Mouse (Mus musculus): ENCODE data around the gene Robo1.

Gene Robo1

DNA sequence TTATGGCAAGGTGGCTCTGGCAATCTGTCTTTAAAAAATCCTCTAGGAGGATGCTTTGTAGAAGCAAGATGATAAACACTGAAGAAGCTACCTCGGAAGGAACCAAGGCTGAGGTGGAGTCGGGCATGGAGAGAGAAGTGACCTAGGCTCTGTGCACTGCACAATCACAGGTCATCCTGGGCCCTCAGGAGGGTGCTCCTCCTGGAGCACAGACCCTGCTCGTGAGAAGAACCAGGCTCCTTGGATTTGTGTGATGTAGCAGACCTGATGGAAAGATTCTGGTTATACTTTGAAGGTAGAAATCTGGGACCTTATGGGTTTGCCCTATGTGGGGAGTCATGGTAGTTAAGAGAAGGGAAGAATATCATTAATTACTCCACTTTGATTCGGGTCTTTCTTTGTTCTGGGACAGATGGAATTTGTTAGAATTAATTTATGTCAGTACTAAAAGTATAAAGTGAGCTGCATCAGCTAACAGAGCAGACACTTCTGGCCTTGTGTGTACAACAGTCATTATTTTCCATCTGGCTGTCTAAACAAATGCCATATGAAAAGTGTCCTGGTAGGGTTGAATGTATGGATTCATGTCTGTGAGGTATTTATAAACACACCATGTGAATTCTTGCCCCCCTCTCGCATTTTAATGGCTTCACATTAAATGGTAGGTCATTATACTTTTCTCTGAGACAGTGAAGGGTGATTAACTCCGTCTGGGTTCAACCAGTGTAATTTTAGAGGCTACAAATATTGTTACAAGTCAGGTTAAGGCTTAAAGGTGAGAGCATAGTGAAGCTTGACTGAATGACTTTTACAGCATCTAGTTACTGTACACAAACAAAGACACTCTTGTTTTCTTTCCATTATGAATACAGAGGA, 377.7 kb downstream of the Robo1 start:
- no peak for DNase-seq

DNA sequence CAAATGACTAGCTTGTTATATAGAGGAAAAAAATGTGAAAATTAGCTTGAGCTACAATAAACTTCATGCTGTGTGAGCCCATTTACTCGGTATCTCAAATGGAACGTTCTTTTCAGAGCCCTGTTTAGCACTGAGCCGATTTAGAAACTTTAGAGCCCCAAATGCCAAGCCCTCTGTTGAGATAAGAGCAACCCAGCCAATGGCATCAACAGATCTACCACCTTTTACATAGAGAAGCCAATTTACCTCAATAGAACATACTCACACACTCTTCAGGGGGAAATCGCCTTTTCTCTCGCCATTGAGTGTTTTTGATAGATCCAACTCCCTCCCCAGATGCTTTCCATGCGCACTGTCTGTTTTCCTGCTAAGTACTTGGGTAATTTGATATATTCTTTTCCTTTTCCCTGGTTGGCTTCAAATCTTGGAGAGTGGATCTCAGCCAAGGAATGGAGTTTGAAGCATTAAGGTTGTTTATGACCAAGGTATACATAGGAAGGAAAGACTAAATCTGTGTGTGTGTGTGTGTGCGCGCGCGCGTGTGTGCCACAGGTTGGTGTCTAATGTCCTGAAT, 378.5 kb downstream of the Robo1 start:
- DNase-seq = no peak

DNA sequence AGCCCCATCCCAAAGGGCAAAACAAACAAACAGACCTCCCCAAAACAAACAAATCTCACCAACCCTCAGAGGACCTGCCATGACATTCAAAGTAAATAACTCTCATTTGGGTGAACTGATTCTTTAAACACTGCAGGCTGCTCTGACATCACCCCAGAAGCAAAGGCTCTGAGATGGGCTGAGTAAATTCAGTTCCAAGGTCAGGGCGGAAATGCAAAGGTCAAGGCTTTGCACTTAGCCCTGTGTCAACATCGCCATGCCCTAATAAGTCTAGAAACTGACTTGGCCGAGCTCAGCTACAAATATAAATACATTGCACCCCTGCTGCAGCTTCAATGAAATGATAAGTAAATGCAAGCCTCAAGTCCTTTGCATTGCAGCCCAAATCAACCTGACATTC, 379.5 kb downstream of the Robo1 start:
- peak; percentile 14 for DNase-seq

DNA sequence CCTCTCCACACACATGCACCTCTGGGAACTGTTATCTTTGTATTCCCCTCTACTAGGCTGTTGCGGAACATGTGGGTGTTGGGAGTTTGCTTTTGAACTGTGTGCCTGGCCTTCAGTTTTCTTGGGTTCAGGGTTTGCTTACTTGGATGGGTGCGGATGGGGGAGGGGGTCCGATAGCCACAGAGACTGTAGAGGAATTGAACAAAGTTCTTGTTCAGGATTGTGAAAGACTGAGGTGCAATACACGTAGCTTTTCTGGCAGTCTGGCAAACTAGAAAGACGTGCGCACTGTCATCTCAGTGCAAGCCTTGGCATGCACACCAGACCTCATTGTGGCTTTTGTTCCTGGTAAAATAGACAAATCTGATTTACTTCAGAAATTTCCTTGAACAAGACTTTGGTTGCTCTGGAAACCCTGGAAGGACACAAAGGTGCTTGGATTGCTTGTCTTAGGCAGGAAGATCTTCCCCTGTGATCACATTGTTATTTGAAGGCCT, 380.1 kb downstream of the Robo1 start:
- DNase-seq = no peak

DNA sequence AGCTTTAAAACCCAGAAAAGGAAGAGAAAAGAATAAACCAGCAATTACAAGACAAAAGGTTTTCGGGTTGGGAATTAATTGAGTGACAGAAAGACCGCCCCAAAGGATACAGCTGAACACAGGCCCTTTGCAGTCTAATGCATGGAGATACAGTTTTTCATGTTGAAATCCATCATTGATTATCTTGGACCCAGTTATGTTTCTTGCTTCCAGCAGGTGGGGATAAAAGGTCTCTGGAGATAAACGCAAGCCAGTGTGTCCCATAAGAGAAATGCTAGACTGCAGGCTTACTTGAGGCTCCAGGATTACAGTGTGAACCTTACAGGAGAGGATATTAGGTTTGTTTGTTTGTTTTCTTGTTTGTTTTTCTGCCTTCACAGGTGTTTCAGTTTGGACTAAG, 383.8 kb downstream of the Robo1 start:
- no peak for DNase-seq

DNA sequence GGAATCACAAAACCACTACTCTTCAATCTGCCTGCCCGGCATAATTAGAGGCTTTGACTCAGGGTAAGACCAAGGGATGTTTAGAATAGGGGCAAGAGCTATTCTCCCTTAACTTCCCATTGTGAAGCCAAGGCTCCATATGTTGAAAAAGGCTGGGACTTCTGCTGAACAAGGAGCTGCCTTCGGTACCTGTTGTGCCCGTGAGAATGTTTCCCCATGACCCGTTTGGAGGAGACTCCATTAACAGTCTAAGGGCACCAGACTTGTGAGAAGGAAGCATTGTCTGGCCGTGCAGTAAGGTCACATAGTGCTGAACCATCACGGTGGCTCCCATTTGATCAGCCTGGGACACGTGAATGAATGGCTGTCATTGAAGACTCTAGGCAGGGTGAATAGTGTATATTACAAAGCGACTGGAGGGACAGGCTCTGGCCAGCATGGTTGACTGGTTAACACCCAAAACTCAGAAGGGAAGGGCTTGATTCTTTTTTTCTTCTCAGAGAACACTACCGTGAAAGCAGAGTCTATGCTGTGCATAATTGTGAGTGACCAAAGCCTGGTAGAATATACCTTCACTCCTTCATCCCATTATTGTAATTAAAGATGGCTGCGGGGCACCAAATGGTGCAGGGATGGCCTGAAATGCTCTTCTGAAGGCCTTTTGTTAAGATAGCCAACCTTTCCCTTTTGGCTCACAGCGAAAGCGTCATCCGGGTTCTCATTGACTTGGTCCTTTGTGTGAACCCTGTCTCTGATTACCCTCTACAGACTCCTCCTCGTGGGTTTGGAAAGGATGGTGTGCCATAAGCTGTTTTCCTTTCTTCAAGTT, 385.6 kb downstream of the Robo1 start:
- no peak for DNase-seq

DNA sequence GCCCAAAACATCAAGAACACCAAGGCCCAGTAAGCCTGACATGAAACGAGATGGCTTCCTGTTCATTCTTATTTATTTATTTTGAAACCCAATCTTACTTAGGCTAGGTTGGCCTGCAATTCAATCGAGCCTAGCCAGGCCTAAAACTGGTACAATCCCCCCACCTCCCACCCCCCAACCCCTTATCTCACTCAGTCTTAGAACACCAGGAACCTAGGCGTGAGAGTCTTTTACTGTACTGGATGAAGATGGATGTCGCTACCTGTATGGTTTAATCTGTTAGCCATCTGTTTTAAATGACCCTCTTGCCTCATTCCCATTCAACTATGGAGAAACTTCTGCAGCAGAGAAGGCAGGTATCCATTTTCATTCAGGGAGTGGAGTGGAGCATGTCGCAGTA, 386.7 kb downstream of the Robo1 start:
- no peak for DNase-seq

DNA sequence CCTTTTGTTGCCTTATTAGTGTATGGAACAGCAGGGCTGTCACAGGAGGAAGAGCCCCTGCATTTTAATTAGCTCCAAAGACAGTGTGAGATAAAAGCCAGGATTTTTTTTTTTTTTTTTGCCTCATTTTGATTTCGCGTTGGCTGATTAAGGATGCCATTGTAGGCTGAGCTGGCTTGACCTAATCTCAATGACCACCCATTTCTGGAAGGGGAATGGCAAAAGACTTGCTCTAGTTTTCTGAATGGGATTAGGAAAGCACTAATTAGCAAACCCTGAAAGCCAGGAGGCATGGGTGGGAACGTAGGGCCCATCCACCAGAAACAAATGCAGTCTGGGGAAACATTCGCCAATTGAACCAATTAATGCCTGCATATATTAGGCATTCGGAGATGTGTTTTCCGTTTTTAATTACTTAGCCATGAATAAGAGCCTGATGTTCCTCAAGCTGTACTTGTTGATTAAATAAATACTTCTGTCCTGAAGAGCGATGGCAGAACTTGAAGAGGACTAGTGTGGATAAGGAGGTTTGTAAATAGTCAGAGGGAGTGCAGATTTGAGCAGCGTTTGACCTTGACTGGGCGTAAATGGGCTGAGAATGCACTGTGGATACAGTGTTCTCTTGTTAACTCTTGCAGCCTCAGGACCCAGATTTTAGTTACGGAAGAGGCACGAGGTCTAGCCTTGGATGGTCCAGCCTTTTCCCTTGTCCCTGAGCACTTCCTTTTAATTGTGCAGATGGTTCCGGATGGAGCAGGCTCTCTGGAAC, 391.3 kb downstream of the Robo1 start:
- no peak for DNase-seq

DNA sequence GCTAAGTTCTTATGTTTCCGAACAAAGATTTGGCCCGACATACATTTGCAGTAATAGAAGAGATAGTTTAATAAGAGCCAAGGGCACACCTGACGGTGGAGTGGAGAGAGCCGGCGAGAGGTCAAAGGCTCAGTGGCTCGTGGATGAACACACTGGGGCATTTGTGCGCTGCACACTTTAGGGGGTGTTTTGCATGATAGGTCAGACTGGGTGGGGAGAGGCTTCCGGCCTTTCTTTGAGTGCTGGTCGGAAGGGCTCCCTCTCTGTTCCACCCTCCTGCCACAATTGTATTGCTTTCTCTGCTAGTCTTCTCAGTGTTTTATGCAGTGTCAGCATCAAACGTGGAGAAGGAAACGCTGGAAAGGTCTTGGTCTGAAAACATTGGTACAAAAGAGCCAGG, 392.2 kb downstream of the Robo1 start:
- no peak for DNase-seq

DNA sequence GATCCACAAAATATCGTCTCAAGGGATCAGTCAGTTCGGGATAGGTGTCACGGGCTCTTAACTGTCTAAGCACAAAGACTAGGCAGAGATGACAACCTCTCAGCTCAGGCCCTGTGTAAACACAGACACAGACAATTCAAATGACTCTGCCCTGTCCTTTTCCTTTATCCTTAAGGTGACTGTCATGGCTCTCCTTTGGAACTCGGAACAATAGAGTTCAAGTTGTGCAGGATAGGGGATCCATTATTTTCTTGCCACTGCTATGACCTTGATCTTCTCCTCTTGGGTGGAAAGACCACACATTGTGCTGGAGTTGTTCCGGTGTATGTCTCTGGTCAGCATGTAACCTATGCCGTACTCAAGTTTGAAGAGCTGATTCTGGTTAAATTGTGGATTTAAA, 395.4 kb downstream of the Robo1 start:
- no peak for DNase-seq

DNA sequence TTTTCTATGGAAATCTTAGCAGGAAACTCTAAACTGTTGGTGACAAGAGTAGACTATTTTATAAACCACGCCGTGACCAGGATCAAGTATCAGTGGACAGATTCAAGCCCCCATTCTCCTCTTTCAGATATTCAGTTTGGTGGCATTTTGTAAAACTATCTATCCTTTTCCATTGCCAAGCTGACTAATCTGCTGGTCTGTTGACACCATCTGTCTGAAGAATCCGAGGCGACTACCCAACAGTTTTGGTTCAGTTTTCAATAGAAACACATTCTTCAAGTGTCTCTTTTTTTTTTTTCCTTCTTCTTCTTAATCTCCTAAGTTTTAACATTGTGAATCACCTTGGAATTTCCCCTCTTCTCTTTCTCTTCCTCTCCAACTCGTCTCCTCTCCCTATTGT, 397.7 kb downstream of the Robo1 start:
- DNase-seq = no peak

DNA sequence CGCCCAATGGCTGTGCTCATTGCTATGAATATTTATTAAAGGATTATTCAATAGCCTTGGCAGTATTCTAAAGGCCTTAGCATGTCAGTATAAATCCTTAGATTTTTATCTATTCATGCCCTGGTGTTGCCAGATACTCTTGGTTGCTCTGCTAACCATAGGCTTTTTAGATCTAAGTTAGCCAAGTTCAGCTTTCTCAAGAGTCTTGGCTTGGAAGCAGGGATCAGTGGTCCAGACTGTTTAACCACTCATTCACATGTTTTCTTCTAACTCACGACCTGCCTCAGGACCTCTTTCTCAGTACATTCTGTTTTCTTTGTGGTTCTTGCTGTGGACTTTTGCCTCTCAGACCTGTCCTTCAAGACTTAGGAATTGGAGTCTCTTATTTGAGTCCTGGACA, 400.4 kb downstream of the Robo1 start:
- DNase-seq = no peak

DNA sequence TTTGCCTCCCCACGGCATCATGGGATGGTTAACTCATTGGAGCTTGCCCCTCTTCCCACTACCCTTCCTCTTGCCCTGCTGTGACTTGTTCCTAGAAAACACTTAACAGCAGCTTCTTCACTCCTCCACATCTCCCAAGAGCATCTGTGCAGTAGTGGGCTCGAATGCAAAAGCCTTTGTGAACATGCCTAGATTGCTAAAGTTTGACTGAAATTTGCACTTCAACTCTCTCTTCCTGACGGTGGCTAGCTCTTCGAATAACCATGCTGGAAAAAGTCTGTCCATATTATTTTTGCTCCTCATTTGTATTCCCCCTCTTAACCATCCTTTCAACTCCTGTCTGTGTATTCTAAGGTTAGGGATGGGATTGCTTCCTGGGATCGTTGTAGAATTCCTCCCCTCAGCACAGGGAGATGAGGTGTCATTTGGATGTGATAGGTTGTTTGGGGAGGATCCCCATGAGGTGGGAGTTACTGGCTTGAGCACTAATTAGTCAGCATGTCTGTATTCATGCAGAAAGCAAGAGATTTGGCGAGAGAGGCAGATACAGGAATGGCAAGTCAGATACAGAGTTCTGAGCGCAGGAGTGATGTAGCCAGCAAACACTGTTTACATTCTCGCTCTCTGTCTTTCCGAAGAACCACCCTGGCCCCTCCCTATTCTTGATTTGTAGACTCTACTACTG, 409.2 kb downstream of the Robo1 start:
- no peak for DNase-seq

DNA sequence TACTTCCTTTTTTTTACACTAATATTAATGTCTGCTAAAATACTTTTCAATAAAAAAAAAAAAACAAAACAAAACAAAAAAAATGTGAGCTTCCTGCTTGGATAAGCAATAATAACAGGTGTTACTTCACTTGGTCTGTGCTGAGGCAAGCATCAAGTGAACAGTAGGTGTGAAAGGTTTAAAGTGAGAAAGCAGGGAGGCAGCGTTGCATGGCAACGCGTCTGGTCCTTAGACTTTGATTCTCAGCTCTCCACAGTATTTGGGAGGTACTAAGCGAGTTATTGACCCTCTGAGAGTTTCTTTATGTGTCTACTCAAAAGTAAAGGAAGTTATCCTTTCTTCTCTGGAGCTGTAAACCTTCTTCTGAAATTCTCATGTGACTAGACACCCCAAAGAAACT, 411.0 kb downstream of the Robo1 start:
- DNase-seq = no peak

DNA sequence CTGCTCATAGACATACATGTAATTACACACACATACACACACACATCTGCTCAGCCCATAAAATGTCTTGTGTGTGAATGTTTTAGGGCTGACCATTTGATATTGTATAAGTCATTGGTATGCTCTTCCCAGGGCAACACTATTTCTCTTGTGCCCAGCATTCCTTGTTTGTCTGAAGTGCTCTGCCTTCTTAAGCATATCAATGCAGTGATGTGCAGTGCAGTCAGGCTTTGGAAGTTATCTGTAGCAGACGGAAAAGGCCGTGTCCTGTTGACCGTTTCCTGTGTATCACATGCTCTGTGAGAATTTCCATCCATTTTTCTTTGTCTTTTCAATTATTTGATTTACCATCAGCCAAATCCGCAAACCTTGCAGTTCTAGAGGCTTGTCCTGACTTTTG, 412.9 kb downstream of the Robo1 start:
- DNase-seq = no peak

DNA sequence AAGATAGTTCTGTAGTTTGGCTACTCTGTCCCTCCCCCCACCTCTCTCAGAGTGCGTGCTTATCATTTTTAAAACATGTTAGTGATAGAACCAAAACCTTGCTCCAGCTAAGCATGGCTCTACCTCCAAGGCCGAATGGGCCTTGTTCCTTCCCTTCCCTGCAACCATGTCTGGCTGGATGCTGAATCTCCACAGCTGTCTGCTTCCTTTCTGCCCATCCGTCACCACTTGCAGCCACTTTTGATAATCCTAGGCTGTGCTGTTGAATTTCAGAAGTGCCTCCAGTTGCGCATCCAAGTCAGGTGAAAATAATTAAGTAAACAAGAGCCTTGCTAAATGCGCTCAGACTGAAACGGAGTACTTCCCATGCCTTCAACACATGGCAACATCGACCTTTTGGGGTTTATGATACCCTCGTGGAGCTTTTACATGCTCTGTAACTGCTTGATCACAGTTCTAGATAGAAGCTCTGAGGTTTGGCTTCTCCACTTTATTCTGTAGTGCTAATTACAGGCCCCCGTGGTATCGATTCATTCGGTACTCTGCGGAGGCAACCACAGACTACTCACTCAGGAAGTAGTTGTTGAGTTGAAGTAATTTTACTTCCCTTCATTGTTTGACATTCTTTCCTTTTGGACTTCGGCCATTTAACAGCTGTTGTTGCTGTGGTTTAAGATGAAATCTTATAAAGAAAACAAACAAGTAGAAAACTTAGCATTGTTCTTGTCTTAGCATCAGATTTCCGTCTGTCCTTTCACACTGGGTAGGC, 413.8 kb downstream of the Robo1 start:
- no peak for DNase-seq

DNA sequence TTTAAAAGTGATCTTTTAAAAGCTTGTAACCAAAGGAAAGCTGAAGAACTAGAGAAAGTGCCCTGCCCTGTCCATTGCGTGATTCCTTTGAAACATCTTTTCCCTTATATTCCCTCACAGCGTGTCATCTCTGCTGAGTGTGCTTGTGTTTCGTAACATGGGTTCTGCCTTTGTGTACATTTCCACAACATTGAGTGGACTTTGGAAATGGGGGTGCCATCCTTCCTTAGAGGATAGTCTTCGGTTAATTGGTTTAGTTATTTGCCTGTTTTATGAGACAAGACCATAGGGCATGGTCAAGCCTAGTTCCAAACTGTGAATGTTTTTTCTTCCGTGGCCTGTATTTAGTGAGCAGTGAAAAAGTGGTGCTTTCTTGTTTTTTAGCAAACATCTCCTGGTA, 426.1 kb downstream of the Robo1 start:
- peak; percentile 26 for DNase-seq

DNA sequence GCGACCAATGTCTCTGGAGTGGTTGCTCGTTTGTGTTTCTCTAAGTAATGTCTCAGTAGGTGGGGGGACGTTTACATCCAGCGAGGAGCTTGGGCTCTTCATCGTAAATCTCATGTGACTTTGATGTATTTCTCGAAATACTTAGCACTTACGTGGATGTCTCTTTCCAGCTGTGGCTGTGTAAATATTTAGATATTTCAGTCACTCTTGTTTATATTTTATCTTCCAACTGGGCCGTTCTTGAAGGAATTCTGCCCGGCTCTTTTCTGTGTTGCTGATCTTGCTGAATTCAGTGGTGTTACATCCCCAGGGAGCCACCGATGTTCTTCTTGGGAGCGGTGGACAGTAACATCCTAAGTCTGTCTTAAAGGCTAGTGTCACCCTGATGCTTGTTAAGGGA, 427.1 kb downstream of the Robo1 start:
- no peak for DNase-seq

DNA sequence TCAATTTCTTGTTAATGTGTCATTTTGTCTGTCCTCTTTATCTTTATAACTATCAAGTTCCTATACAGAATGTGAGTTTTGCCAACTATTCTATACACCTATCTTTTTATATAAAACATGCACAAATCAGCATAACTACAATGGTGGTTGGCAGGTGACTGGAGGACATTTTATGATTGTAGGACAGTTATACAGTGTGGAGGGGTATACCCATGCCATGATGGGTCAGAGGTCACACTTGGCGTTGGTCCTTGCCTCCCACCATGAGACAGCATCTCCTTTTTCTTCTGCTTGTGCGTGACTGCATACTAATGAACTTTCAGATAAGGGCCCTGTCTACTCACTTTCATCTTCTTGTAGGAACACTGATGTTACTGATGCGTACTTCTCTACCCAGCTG, 427.5 kb downstream of the Robo1 start:
- DNase-seq = no peak

DNA sequence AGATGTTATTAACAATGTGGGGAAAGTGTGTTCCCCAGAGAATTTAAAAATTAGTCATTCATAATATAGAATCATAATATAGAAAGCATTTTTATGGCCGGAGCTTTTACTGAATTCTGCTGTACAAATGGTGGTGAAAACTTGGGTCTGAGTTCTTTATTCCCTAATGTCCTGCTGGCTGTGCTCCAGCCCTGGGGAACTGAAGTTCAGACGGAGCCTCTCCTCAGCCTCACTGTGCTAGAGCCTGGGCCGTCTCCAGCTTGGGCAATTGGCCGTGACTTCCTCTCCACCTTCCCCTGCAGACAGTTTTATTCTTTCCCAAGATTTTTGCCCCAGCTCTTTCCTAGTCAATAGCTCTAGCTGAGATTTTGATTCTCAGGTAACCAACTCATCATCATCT, 429.0 kb downstream of the Robo1 start:
- peak; percentile 14 for DNase-seq

DNA sequence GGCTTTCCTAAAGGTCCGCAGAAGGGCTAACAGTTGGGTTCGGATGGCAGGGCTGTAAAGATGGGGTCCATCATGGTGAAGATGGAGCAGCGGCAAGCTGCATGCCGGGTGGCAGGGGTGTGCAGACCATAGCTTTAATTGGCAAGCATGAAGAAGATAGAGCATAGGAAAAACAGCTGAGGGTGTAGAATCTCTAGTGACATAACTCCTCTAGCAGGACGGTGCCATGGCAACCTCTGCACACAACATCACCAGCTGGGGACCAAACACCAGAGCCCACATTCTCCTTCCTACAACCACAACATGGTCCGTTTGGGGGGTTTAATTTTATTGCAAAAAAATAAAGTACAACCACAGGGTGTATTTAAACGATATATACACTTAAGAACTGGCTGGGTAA, 432.1 kb downstream of the Robo1 start:
- DNase-seq = no peak

DNA sequence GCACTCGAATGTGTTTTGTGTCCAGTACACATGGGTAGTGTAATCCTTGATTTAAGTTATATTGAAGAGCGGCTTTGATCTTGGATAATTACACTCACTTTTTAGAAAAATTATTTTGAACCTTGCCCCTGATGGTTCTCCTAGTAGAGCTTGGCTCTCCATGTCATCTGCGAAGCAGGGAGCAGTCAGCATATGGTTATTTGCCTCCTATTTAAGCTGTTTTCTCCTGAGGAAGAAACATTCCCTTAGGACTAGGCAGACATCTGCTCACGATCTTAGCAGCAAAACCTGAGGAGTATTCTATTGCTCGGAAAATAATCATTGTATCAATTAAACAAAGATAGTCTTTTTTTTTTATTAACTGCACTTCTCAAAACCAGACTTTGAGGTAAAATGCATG, 439.6 kb downstream of the Robo1 start:
- no peak for DNase-seq
